ENCODE assay signal across 9 mouse cellular contexts in genomic region chr9:70654496-70654895, GRCm38 (mm10). TPM values are rescaled to one million over a fixed set of nuclear protein-coding genes. Genes with fewer than 3 reads are reported as not detected.
A peak's percentile ranks its signal among the peaks of the same experiment; 100 is the strongest.
DNase-seq lines count a peak whose midpoint lies in the region; ATAC-seq and TF ChIP-seq lines count a peak whose summit lies in the region.
"Had no signal": no experiment of that assay in that cellular context is flagged by ENCODE, and none has a peak within 500 bp of the region (broad histone marks: within the 10 kb centered on the region; RNA-seq: fewer than 3 reads in every experiment).

No protein-coding gene starts in this region.

- no peaks in the 10 kb centered on the region for H3K27me3 ChIP-seq in heart, embryonic 12.5 days (replicated peaks)
- H3K27me3 ChIP-seq in forebrain, postnatal 0 days (ENCODE audit: insufficient read depth, low read length): no peaks in the 10 kb centered on the region
- no peaks in the 10 kb centered on the region for H3K27me3 ChIP-seq in midbrain, embryonic 10.5 days (ENCODE audit: low read depth, poor library complexity, severe bottlenecking)

- no peaks in the 10 kb centered on the region for H3K9me3 ChIP-seq in heart, embryonic 12.5 days (replicated peaks)
- H3K9me3 ChIP-seq in forebrain, postnatal 0 days (ENCODE audit: low read length): no peaks in the 10 kb centered on the region
- no peaks in the 10 kb centered on the region for H3K9me3 ChIP-seq in midbrain, embryonic 10.5 days (replicated peaks)

- WGBS in heart, embryonic 12.5 days: 73% methylated on average over 4 of the region's 4 CpGs
- WGBS in bone marrow, adult 2 months: 79% methylated on average over 4 of the region's 4 CpGs
- WGBS in forebrain, postnatal 0 days: 66% methylated on average over 4 of the region's 4 CpGs
- WGBS in midbrain, embryonic 10.5 days: 71% methylated on average over 4 of the region's 4 CpGs

- peak overlapping the region; percentile 19; the same call in 1 of the 2 replicates for H3K4me3 ChIP-seq in heart, embryonic 12.5 days
- H3K4me3 ChIP-seq in bone marrow, adult 2 months (replicated peaks; ENCODE audit: control insufficient read depth, low read depth, low read length): peak overlapping the region; percentile 25
- peak overlapping the region; percentile 15; the same call in 1 of the 2 replicates for H3K4me3 ChIP-seq in forebrain, postnatal 0 days (ENCODE audit: low read depth, low read length)
- H3K4me3 ChIP-seq in midbrain, embryonic 10.5 days: peak overlapping the region; percentile 11; the same call in 1 of the 2 replicates

- peaks cover 12% of the 10 kb centered on the region for H3K4me1 ChIP-seq in heart, embryonic 12.5 days (replicated peaks)
- peaks cover 2% of the 10 kb centered on the region for H3K4me1 ChIP-seq in bone marrow, adult 2 months (ENCODE audit: control insufficient read depth, insufficient read depth, low read length)
- peaks cover 28% of the 10 kb centered on the region for H3K4me1 ChIP-seq in forebrain, postnatal 0 days (ENCODE audit: insufficient read depth)
- peaks cover 28% of the 10 kb centered on the region for H3K4me1 ChIP-seq in midbrain, embryonic 10.5 days

- intact Hi-C loops in heart, postnatal 36 days (cut with DNase I): no loop called here

- H3K9ac ChIP-seq in heart, embryonic 12.5 days: no peak overlapping the region
- no peak overlapping the region for H3K9ac ChIP-seq in forebrain, postnatal 0 days

- no peak for ATAC-seq in heart, embryonic 12.5 days (ENCODE audit: insufficient number of reproducible peaks, low FRiP score)
- ATAC-seq in forebrain, postnatal 0 days: no peak

- H3K27ac ChIP-seq in heart, embryonic 12.5 days (ENCODE audit: poor library complexity, severe bottlenecking): no peak overlapping the region
- no peak overlapping the region for H3K27ac ChIP-seq in bone marrow, adult 2 months (ENCODE audit: control insufficient read depth, insufficient read depth, low read depth, low read length, poor library complexity)
- H3K27ac ChIP-seq in forebrain, postnatal 0 days (ENCODE audit: low read depth, low read length): no peak overlapping the region
- H3K27ac ChIP-seq in midbrain, embryonic 10.5 days (replicated peaks): no peak overlapping the region

- DNase-seq in heart, postnatal 36 days: no peak
- no peak for DNase-seq in forebrain, postnatal 0 days
- no peak for DNase-seq in midbrain, embryonic 10.5 days (ENCODE audit: low spot score)
- no peak for DNase-seq in embryo, embryonic 11 days
- no peak for DNase-seq in adrenal gland, postnatal 10 days
- no peak for DNase-seq in gastrocnemius, postnatal 4 days (ENCODE audit: low spot score in 2 of 2)
- DNase-seq: lung, postnatal 14 days had no signal

- TF ChIP-seq CTCF in bone marrow, adult 2 months (IDR thresholded peaks at IDR 0.05; ENCODE audit: control insufficient read depth, insufficient read depth, low read length): no peak
- TF ChIP-seq CTCF in forebrain, postnatal 0 days (IDR thresholded peaks at IDR 0.05; ENCODE audit: low read depth): no peak

- H3K4me2 ChIP-seq in heart, embryonic 12.5 days: peak overlapping the region; percentile 44
- peak overlapping the region; percentile 67 for H3K4me2 ChIP-seq in forebrain, postnatal 0 days (ENCODE audit: low read depth)

- peaks cover 3% of the 10 kb centered on the region; the same call in 1 of the 2 replicates for H3K36me3 ChIP-seq in heart, embryonic 12.5 days
- H3K36me3 ChIP-seq in forebrain, postnatal 0 days (ENCODE audit: insufficient read depth): no peaks in the 10 kb centered on the region
- H3K36me3 ChIP-seq in midbrain, embryonic 10.5 days: no peaks in the 10 kb centered on the region

- TF ChIP-seq POLR2A in bone marrow, adult 2 months (IDR thresholded peaks at IDR 0.05; ENCODE audit: borderline replicate concordance, control insufficient read depth, low read depth, low read length): no peak

RNA-seq across cellular contexts. Expression of gene Gm10642, which starts 1.6 kb away (rescaled TPM):
- polyA plus RNA-seq in heart, embryonic 12.5 days (2016; fragmentation: Nextera tagmentation; extraction: Ambion mirVana): 0.36 and 0.54 TPM in 2 replicates
- total RNA-seq in heart, postnatal 36 days (2021): under 1 TPM; 0.27 to 0.31 TPM
- polyA plus RNA-seq in bone marrow, adult 2 months (2011; ENCODE audit: insufficient read depth, insufficient read length, low replicate concordance, missing spikeins): 1.0 and 2.8 TPM in 2 replicates
- total RNA-seq in forebrain, postnatal 0 days (2014; rRNA removed): 1.4 TPM in 2 replicates
- 1.4 and 1.5 TPM in 2 replicates for polyA plus RNA-seq in forebrain, postnatal 0 days (2015; fragmentation: Nextera tagmentation; extraction: Ambion mirVana)
- 0.25 and 0.33 TPM in 2 replicates for polyA plus RNA-seq in midbrain, embryonic 10.5 days (2016; fragmentation: Nextera tagmentation; extraction: Ambion mirVana)
- 1 to 10 TPM in 1 of 2 experiments, under 1 TPM in 1; 0.60 to 1.1 TPM for total RNA-seq in adrenal gland, postnatal 10 days (2021)
- total RNA-seq in gastrocnemius, postnatal 4 days (2021): under 1 TPM; 0.21 to 0.56 TPM

RNA-seq across cellular contexts. Expression of gene Mindy2, which starts 2.5 kb away (rescaled TPM):
- 14.7 and 16.1 TPM in 2 replicates for polyA plus RNA-seq in heart, embryonic 12.5 days (2016; fragmentation: Nextera tagmentation; extraction: Ambion mirVana)
- 10 to 100 TPM; 32.7 to 34.8 TPM for total RNA-seq in heart, postnatal 36 days (2021)
- 17.6 and 20.9 TPM in 2 replicates for polyA plus RNA-seq in bone marrow, adult 2 months (2011; ENCODE audit: insufficient read depth, insufficient read length, low replicate concordance, missing spikeins)
- 33.9 and 37.3 TPM in 2 replicates for total RNA-seq in forebrain, postnatal 0 days (2014; rRNA removed)
- polyA plus RNA-seq in forebrain, postnatal 0 days (2015; fragmentation: Nextera tagmentation; extraction: Ambion mirVana): 8.5 and 16.5 TPM in 2 replicates
- polyA plus RNA-seq in midbrain, embryonic 10.5 days (2016; fragmentation: Nextera tagmentation; extraction: Ambion mirVana): 5.0 and 6.4 TPM in 2 replicates
- total RNA-seq in adrenal gland, postnatal 10 days (2021): 10 to 100 TPM; 17.5 to 21.2 TPM
- 10 to 100 TPM; 13.0 to 13.3 TPM for total RNA-seq in gastrocnemius, postnatal 4 days (2021)

RNA-seq across cellular contexts. Expression of gene Adam10, which starts 24.3 kb away (rescaled TPM):
- 106 and 107 TPM in 2 replicates for polyA plus RNA-seq in heart, embryonic 12.5 days (2016; fragmentation: Nextera tagmentation; extraction: Ambion mirVana)
- total RNA-seq in heart, postnatal 36 days (2021): 10 to 100 TPM; 36.6 to 42.8 TPM
- 36.8 and 50.8 TPM in 2 replicates for polyA plus RNA-seq in bone marrow, adult 2 months (2011; ENCODE audit: insufficient read depth, insufficient read length, low replicate concordance, missing spikeins)
- total RNA-seq in forebrain, postnatal 0 days (2014; rRNA removed): 19.1 and 21.8 TPM in 2 replicates
- polyA plus RNA-seq in forebrain, postnatal 0 days (2015; fragmentation: Nextera tagmentation; extraction: Ambion mirVana): 38.1 and 47.1 TPM in 2 replicates
- polyA plus RNA-seq in midbrain, embryonic 10.5 days (2016; fragmentation: Nextera tagmentation; extraction: Ambion mirVana): 66.2 and 72.7 TPM in 2 replicates
- 10 to 100 TPM; 54.1 to 59.2 TPM for total RNA-seq in adrenal gland, postnatal 10 days (2021)
- 10 to 100 TPM; 60.4 to 62.7 TPM for total RNA-seq in gastrocnemius, postnatal 4 days (2021)
